ENCODE assay signal across 8 mouse cellular contexts in genomic region chr11:85352539-85353380, GRCm38 (mm10). TPM values are rescaled to one million over a fixed set of nuclear protein-coding genes. Genes with fewer than 3 reads are reported as not detected.
DNase-seq lines count a peak whose midpoint lies in the region; ATAC-seq lines count a peak whose summit lies in the region.

TSS of gene Bcas3 (plus strand) at chr11:85353167.

- H3K36me3 ChIP-seq in hindbrain, embryonic 12.5 days, result 0 out of 2 replicates have a peak, but pooled peaks cover 4% of the 10 kb centered on the region

- peak within 1 kb of the TSS; percentile 56 for H3K4me3 ChIP-seq in hindbrain, embryonic 12.5 days

- H3K9ac ChIP-seq in hindbrain, embryonic 12.5 days, result peak within 1 kb of the TSS; percentile 72

- H3K9me3 ChIP-seq in hindbrain, embryonic 12.5 days (replicated peaks), result no peaks in the 10 kb centered on the region

- peak; percentile 99 for DNase-seq in NIH3T3 (ENCODE audit: low read depth)
- DNase-seq in cerebellum, postnatal 10 days, result peak; percentile 98 to 99
- DNase-seq in frontal cortex, postnatal 10 days (ENCODE audit: low spot score in 2 of 2), result peak; percentile 98 to 99
- DNase-seq in layer of hippocampus, postnatal 14 days (ENCODE audit: low spot score in 2 of 2), result peak; percentile 100
- peak; percentile 97 for DNase-seq in lung, postnatal 14 days
- peak; percentile 91 for DNase-seq in retina, adult 2 months (ENCODE audit: low read depth, low spot score)
- DNase-seq in thymus, postnatal 36 days, result peak; percentile 97 to 99

- WGBS in hindbrain, embryonic 12.5 days, result under 1% methylated on average over 47 of the region's 47 CpGs

- ATAC-seq in hindbrain, embryonic 12.5 days (ENCODE audit: low FRiP score), result peak; percentile 99

- H3K4me1 ChIP-seq in hindbrain, embryonic 12.5 days, result peaks cover 13% of the 10 kb centered on the region

- peak within 1 kb of the TSS; percentile 24; the same call in 1 of the 2 replicates for H3K27ac ChIP-seq in hindbrain, embryonic 12.5 days

- peak within 1 kb of the TSS; percentile 89 for H3K4me2 ChIP-seq in hindbrain, embryonic 12.5 days (replicated peaks)

- H3K27me3 ChIP-seq in hindbrain, embryonic 12.5 days, result no peaks in the 10 kb centered on the region

RNA-seq across cellular contexts. Expression of gene Bcas3, which starts in this region (rescaled TPM):
- 33.9 and 36.8 TPM in 2 replicates for polyA plus RNA-seq in hindbrain, embryonic 12.5 days (2016; fragmentation: Nextera tagmentation; extraction: Ambion mirVana)
- 10 to 100 TPM; 53.6 to 56.1 TPM for total RNA-seq in layer of hippocampus, postnatal 14 days (2021)

Comparison
In these comparisons a context has a peak if more than half of its experiments do, and no peak if none do; other contexts are left out.
1. Peak in every context shown above with its lines: DNase-seq, ATAC-seq, H3K4me3 ChIP-seq and H3K27ac ChIP-seq.